Mouse (Mus musculus) yolk sac, embryonic 10.5 days (tissue): ENCODE results near the gene Gm45837.

Experiments
- DNase-seq: peaks from one replicate; pipeline ENCODE4 v3.0.0-alpha.2; 2017; ENCODE audit warnings: low spot score

Gm45837 gene

DNA sequence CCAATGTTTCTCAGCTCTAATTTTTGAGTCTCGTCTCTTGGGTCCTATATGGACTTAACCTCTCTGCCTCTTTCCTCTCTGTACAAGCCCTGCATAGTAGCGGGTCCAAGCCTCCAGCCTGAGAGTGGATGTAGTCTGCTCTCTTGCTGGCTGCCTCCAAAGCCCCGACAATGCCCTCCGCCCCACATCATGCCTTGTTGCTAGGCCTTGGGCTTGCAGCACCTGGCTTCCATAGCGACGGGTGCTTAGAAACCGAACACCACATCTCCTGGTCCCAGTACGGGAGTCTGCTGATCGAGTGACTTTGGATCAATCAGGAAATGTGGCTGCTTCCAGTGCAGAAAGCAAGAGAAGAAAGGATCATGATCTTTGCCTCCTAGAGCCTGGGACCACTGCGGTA is 32.4 kb downstream of the Gm45837 start:
- DNase-seq, result no peak

DNA sequence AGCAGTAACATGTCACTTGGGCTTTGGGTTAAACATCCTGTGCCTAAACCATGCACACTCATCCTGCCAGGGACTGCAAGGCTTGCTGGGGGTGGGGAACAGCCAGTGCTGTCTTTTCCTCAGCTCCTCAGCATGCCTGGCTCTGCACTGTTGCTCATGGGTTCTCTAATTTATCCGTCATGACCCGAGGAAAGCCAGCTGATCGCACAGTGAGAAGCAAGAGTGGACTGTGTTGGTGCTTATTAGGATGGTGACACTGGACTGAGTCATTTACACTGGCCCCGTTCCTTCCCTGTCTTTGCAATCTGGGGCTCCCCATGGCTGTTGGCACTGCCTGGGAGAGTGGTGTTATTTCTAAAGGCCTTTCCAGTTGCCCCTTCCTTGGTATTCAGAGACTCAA is 33.5 kb downstream of the Gm45837 start:
- DNase-seq, result no peak

- DNase-seq, result no peak
Measured at GRCm38 (mm10) chr7:101449855-101450254, 39.2 kb downstream of the Gm45837 start.

DNA sequence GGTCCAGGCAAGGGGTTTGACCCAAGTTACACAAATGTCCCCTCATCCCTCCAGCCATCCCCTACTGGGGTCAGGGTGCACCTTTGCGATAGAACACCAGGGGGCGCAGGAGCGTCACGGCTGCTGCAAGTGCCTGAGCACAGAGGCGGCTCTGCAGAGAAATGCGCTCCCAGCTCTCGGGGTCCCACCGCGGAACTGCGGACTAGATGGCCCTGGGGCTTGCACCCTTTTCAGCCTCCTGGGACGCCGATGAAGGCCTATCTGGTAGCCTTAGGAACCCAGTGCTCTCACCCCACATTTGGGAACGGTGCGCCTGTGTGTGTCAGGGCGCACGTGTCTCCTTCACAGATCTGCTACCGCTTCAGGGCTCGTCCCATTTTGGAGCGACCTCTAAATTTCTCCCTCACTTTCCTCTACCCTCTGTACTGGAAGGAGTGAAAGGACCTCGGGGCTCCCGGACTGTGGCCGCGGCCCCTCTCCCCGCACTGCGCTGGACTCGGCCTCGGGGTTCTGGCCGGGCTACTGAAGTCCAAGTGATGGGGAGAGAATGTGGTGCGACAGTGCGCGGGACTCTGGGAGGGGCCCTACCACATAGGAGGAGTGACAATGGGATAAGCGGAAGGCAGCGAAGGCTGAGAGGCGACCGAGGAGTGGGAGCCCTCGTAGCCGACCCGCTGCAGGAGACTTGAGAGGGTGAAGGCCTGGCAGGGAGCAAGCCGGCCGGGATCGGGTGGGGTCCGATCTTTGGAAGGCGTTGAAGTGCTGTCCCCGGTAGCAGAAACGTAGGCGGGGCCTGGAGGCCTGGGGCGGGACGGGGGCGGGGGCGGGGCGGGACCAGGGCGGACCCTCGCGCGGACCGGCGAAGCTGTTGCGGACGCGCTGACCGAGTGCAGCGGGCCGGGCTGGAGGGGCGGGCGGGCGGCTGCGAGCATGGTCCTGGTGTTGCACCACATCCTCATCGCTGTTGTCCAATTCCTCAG is 40.0 kb downstream of the Gm45837 start:
- peak; percentile 84 for DNase-seq

DNA sequence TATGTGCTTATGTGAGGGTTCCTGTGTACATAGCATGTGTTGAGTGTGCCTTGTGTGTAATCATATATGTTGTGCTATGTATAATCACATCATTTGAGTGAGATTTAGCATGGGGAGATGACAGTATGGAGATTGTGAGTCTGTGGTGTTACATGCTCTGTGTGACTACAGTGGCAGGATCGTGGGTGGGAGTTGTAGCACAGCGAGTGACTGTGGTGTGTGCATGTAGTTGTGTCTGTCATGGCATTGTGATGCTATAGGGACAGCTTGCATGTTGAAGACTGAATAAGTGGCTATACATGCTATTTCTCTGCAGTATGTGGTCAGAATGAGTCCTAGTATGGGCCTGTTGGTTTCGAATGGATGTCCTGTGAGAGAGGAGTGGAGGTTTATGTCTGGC is 42.0 kb downstream of the Gm45837 start:
- DNase-seq, result no peak

DNA sequence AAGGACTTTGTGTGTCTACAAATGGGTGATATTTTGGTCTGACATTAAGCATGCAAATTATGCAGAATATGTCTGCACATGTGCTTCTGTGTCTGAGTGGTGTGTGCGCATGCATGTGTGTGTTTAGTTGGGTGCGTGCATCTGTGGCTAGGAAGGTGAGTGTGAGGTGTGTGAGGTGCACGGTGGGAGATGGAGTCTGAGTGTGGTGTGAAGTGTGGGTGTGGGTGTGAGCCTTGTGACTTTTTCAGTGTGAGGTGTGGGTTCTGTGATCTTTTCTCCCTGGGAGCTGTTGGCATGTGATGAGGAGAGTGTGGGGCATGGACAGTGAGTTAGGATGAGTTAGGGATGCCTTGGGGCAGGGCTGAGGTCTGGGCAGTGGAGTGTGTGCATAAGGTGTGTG is 42.6 kb downstream of the Gm45837 start:
- DNase-seq, result no peak

DNA sequence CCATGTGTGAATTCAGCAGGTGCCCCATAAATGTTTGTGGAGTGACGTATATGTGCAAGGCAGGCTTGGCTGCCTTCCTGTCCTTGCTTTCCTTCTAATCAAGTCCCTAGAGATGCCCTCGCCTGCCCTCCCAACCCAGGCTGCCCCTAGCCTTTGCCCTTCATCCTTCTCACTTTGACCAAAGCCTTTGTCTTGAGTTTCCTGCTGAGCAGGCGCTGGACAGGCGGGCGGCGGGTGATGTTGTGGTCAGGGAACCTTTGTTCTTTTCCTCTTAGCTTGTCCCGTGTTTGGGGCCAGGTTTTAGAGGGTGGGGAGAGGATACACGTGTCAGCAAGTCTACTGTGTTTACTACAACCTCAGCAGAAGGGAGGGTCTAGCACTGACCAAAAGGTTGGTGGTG is 43.0 kb downstream of the Gm45837 start:
- no peak for DNase-seq

GRCm38 (mm10) chr7:101454479-101454878 is 43.8 kb downstream of the Gm45837 start:
- DNase-seq, result no peak

GRCm38 (mm10) chr7:101455141-101455540 is 44.5 kb downstream of the Gm45837 start:
- no peak for DNase-seq

GRCm38 (mm10) chr7:101456318-101456717 is 45.6 kb downstream of the Gm45837 start:
- DNase-seq, result no peak

- no peak for DNase-seq
Measured at GRCm38 (mm10) chr7:101456789-101457188, 46.1 kb downstream of the Gm45837 start.

DNA sequence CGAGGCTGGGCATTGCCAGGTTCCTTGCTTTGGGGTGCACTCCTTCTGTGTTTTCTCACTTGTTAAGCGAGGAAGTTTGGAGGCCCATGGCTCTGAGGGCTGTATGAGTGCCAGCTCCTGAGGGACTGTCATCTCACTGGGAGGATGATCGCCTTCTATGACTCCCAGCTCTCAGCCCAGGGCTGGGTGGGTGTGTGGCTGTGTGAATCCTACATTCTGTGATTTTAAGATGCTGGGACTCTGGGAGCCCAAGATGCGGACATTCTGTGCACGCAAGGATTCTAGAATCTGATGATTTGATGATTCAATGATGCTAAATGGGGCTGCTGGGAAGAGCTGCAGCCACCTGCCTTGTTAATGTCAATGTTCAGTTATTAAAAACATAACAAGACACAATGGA is 46.6 kb downstream of the Gm45837 start:
- DNase-seq, result no peak

DNA sequence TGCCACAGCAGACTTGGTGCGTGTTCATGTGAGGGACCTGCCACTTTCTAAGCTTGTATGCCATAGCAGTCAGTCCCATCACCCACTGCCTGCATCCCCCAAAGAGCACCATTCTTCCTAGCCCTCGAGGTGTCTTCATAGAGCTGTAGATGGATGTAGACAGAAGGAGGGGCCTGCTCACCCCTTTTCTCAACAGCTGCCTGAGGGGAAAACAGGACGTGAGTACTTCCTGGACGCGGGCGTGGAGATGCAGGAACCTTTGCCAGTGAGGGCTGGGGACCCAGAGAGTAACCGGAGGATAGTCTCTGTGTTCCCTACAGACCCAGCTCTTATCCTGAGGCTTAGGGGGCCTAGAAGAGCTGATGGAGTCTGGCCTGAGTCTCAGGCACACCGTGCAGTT is 47.1 kb downstream of the Gm45837 start:
- DNase-seq, result no peak

GRCm38 (mm10) chr7:101458278-101458781 is 47.6 kb downstream of the Gm45837 start:
- no peak for DNase-seq

DNA sequence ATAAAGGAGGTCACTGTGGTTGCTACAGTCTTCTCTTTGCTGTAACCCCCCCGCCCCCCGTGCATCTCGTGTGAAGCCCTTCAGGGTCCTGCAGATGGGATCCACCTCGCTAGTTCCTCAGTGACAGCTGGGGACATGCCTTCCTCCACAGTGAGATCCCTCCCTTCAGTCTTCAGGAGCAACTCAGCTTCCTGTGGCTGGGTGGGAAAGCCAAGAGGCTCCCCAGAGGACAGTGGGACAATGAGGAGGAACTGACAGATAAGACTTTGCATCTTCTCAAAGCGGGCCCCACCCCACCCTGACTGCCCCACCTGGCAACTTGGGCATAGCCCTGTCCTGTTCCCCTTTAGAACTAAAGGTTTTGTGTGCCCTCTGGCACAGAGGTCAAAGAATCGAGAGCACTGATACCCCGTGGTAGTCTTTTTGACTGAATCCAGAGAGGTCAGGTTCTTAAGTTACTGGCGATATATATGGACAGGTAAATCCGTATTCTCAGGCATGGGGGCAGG is 48.7 kb downstream of the Gm45837 start:
- DNase-seq, result no peak

GRCm38 (mm10) chr7:101459923-101460607 is 49.4 kb downstream of the Gm45837 start:
- DNase-seq, result no peak

GRCm38 (mm10) chr7:101460608-101460957 is 49.9 kb downstream of the Gm45837 start:
- no peak for DNase-seq

DNA sequence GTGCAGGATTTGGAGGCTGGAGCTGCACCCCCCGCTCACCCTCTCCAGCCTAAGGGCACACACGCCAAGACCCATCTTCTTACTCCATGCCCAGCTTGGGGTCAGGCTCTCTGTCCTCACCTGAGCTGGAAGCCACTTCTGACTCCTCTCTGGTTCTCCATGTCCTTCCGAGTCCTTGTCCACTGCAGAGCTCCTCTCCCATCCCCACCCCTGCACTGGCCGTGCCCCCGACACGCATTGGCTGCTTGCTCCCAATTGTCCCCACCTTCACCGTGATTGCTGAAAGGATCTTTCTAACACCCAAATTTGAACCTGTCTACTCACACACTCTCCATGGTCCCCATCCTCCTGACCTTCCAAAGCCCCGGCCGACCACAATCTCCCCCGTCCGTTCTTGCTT is 50.9 kb downstream of the Gm45837 start:
- DNase-seq, result no peak

DNA sequence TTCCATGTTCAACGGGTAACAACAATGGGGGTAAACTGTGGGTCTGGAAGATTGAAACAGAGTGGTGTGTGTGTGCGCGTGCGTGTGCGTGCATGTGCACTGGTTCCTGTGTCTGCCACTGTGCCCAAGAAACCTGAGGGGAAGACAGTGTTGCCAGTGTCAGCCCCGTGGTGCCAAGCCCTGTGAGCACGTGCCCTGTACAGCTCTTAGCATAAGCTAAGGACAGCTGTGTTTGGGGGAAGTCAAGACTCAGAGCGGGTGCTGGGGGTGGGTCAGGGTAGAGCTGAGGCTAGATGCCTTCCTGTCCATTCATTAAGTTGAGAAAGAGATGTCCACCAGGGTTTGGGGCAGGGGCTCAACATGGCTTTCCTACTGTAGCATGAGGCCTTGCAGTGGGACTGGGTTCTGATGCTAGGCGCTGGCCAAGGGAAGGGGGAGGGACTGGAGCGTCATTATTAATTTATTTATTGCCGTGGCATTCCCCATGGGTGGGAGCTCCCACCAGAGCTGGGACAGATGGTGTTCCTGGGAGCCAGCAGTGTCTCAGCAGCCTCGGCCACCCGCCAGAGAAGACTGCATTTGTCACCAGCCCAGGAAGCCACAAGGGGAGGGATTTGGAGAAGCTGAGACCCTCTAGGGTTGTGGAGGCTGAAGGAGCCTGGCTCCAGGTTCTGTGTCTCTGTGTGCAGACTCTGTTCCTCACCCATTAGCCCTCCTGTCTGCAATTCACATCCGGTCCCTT is 51.8 kb downstream of the Gm45837 start:
- DNase-seq, result no peak

GRCm38 (mm10) chr7:101463665-101464271 is 53.1 kb downstream of the Gm45837 start:
- no peak for DNase-seq

DNA sequence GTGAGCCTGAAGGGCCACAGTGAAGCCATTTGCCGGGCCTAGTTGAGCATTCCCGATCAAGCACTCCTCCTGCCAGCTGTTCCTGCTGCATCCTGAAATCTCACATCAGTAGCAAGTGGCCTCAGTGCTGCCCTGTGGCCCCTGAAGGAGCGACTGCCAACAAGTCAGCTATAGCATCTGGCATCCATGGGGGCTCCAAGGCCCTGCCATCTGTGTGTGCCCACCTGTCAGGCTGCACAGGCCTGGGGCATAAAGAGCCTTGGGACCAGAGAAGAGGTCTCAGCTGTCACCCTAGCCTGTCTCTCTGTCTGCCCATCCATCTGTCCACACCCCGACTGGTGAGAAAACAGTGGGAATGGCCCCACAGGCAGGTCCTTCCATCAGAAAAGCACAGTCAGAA is 54.2 kb downstream of the Gm45837 start:
- DNase-seq, result no peak

GRCm38 (mm10) chr7:101465392-101465791 is 54.7 kb downstream of the Gm45837 start:
- peak; percentile 40 for DNase-seq
